16 mouse cellular contexts compared by ENCODE assay signal in the genomic region with DNA sequence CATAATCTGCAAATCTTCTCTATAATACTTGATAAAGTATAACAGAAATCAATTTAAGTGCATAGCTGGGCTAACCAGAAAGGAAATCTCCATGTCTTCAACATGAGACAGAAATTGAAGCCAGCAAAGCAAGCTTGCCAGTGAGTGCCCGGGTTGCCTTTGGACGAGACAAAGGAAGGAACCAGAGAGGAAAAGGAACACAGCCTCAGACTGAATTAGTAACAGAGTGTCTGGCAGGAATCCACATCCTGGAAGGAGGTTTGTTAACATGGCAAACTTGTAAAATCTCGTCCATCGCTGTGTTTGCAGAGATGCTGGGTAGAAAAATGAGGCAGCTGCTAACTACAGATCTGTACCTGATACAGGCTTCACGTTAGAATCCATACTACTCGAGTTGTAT.
DNase-seq lines count a peak whose midpoint lies in the region; ATAC-seq and TF ChIP-seq lines count a peak whose summit lies in the region.
"Had no signal": no experiment of that assay in that cellular context is flagged by ENCODE, and none has a peak within 500 bp of the region (broad histone marks: within the 10 kb centered on the region; RNA-seq: fewer than 3 reads in every experiment).

No protein-coding gene starts in this region.

- no peak for TF ChIP-seq POLR2A in limb, embryonic 14.5 days (IDR thresholded peaks at IDR 0.05; ENCODE audit: borderline replicate concordance, extremely low read depth, insufficient read depth, insufficient read length)

- H3K36me3 ChIP-seq in hindbrain, postnatal 0 days (ENCODE audit: insufficient read depth, low read length), result no peaks in the 10 kb centered on the region
- H3K36me3 ChIP-seq in hindbrain, embryonic 13.5 days, result no peaks in the 10 kb centered on the region
- H3K36me3 ChIP-seq in limb, embryonic 14.5 days (ENCODE audit: control insufficient read depth, insufficient read depth, low read length), result no peaks in the 10 kb centered on the region
- H3K36me3 ChIP-seq in limb, embryonic 10.5 days, result no peaks in the 10 kb centered on the region
- no peaks in the 10 kb centered on the region for H3K36me3 ChIP-seq in heart, embryonic 11.5 days (ENCODE audit: control insufficient read depth, insufficient read depth, low read length)
- H3K36me3 ChIP-seq: hindbrain, embryonic 10.5 days; limb, embryonic 12.5 days; midbrain, embryonic 12.5 days; neural tube, embryonic 13.5 days had no signal

- peak overlapping the region; percentile 23 for H3K27ac ChIP-seq in hindbrain, postnatal 0 days
- no peak overlapping the region for H3K27ac ChIP-seq in hindbrain, embryonic 13.5 days
- no peak overlapping the region for H3K27ac ChIP-seq in limb, embryonic 14.5 days (replicated peaks; ENCODE audit: low read depth, low read length)
- no peak overlapping the region for H3K27ac ChIP-seq in limb, embryonic 10.5 days
- H3K27ac ChIP-seq in heart, embryonic 11.5 days (ENCODE audit: low read depth, low read length), result no peak overlapping the region
- H3K27ac ChIP-seq: hindbrain, embryonic 10.5 days; limb, embryonic 12.5 days; midbrain, embryonic 12.5 days; neural tube, embryonic 13.5 days had no signal

- no peak for ATAC-seq in hindbrain, postnatal 0 days
- no peak for ATAC-seq in hindbrain, embryonic 13.5 days (ENCODE audit: low FRiP score)
- ATAC-seq in limb, embryonic 14.5 days (ENCODE audit: low FRiP score, low read depth), result no peak
- ATAC-seq in heart, embryonic 11.5 days (replicated peaks; ENCODE audit: insufficient number of reproducible peaks, low FRiP score, low TSS enrichment), result no peak
- ATAC-seq: liver, postnatal 0 days; Patski had no signal

- H3K4me1 ChIP-seq in hindbrain, postnatal 0 days (ENCODE audit: insufficient read depth, low read length), result 0 out of 2 replicates have a peak, but pooled peaks cover 2% of the 10 kb centered on the region
- 0 out of 2 replicates have a peak, but pooled peaks cover 5% of the 10 kb centered on the region for H3K4me1 ChIP-seq in hindbrain, embryonic 13.5 days (replicated peaks)
- H3K4me1 ChIP-seq in limb, embryonic 14.5 days (ENCODE audit: control insufficient read depth, insufficient read depth, low read length), result no peaks in the 10 kb centered on the region
- peaks cover 7% of the 10 kb centered on the region; the same call in 1 of the 2 replicates for H3K4me1 ChIP-seq in limb, embryonic 10.5 days
- no peaks in the 10 kb centered on the region for H3K4me1 ChIP-seq in heart, embryonic 11.5 days (ENCODE audit: control insufficient read depth, insufficient read depth, low read length)
- H3K4me1 ChIP-seq: limb, embryonic 12.5 days; midbrain, embryonic 12.5 days had no signal

- no peaks in the 10 kb centered on the region for H3K27me3 ChIP-seq in hindbrain, postnatal 0 days (ENCODE audit: insufficient read depth, low read length)
- no peaks in the 10 kb centered on the region for H3K27me3 ChIP-seq in hindbrain, embryonic 13.5 days
- H3K27me3 ChIP-seq in limb, embryonic 14.5 days (ENCODE audit: control insufficient read depth, insufficient read depth, low read length), result no peaks in the 10 kb centered on the region
- no peaks in the 10 kb centered on the region for H3K27me3 ChIP-seq in limb, embryonic 10.5 days (ENCODE audit: low read depth, poor library complexity, severe bottlenecking)
- H3K27me3 ChIP-seq in heart, embryonic 11.5 days (ENCODE audit: control insufficient read depth, insufficient read depth, low read length), result no peaks in the 10 kb centered on the region
- H3K27me3 ChIP-seq: CH12.LX; limb, embryonic 12.5 days; midbrain, embryonic 12.5 days; neural tube, embryonic 13.5 days; Patski had no signal

- H3K9ac ChIP-seq in hindbrain, postnatal 0 days (replicated peaks; ENCODE audit: low read length), result no peak overlapping the region
- no peak overlapping the region for H3K9ac ChIP-seq in hindbrain, embryonic 13.5 days
- H3K9ac ChIP-seq in limb, embryonic 14.5 days (ENCODE audit: low read depth, low read length, severe bottlenecking), result no peak overlapping the region
- H3K9ac ChIP-seq in heart, embryonic 11.5 days (ENCODE audit: low read depth, low read length), result no peak overlapping the region
- H3K9ac ChIP-seq: limb, embryonic 12.5 days; liver, postnatal 0 days; midbrain, embryonic 12.5 days; neural tube, embryonic 13.5 days had no signal

- H3K4me3 ChIP-seq in hindbrain, postnatal 0 days (ENCODE audit: low read length), result no peak overlapping the region
- no peak overlapping the region for H3K4me3 ChIP-seq in hindbrain, embryonic 13.5 days
- H3K4me3 ChIP-seq in limb, embryonic 14.5 days (replicated peaks; ENCODE audit: low read length), result no peak overlapping the region
- H3K4me3 ChIP-seq in limb, embryonic 10.5 days, result no peak overlapping the region
- H3K4me3 ChIP-seq in heart, embryonic 11.5 days (ENCODE audit: low read depth, low read length), result no peak overlapping the region
- H3K4me3 ChIP-seq: hindbrain, embryonic 10.5 days; limb, embryonic 12.5 days; midbrain, embryonic 12.5 days; neural tube, embryonic 13.5 days had no signal

- no peak for TF ChIP-seq CTCF in hindbrain, postnatal 0 days (IDR thresholded peaks at IDR 0.05; ENCODE audit: low read depth)

- DNase-seq in hindbrain, postnatal 0 days (ENCODE audit: low spot score), result peak; percentile 54
- peak; percentile 22 for DNase-seq in limb, embryonic 14.5 days (ENCODE audit: low spot score)
- no peak for DNase-seq in limb, embryonic 10.5 days (ENCODE audit: low spot score)
- peak; percentile 35 to 54 for DNase-seq in kidney, postnatal 25 days
- DNase-seq in lung, postnatal 14 days, result peak; percentile 38
- no peak for DNase-seq in testis, postnatal 10 days (ENCODE audit: low spot score)
- DNase-seq: liver, postnatal 0 days; thymus, postnatal 14 days had no signal

- 55% methylated on average over 6 of the region's 6 CpGs for WGBS in hindbrain, postnatal 0 days
- WGBS in hindbrain, embryonic 13.5 days, result 66% methylated on average over 6 of the region's 6 CpGs
- 34% methylated on average over 6 of the region's 6 CpGs for WGBS in limb, embryonic 14.5 days
- WGBS in limb, embryonic 10.5 days, result 78% methylated on average over 6 of the region's 6 CpGs
- 63% methylated on average over 6 of the region's 6 CpGs for WGBS in heart, embryonic 11.5 days (ENCODE audit: insufficient replicate concordance)

- H3K9me3 ChIP-seq in hindbrain, postnatal 0 days (ENCODE audit: low read length), result no peaks in the 10 kb centered on the region
- H3K9me3 ChIP-seq in hindbrain, embryonic 13.5 days, result no peaks in the 10 kb centered on the region
- H3K9me3 ChIP-seq in limb, embryonic 14.5 days (ENCODE audit: control insufficient read depth, low read length), result no peaks in the 10 kb centered on the region
- H3K9me3 ChIP-seq in limb, embryonic 10.5 days (replicated peaks), result no peaks in the 10 kb centered on the region
- no peaks in the 10 kb centered on the region for H3K9me3 ChIP-seq in heart, embryonic 11.5 days (replicated peaks; ENCODE audit: control insufficient read depth, low read length)
- H3K9me3 ChIP-seq: hindbrain, embryonic 10.5 days; limb, embryonic 12.5 days; midbrain, embryonic 12.5 days; neural tube, embryonic 13.5 days had no signal

- H3K4me2 ChIP-seq in hindbrain, postnatal 0 days (ENCODE audit: low read depth, low read length), result no peak overlapping the region
- H3K4me2 ChIP-seq in hindbrain, embryonic 13.5 days, result no peak overlapping the region
- H3K4me2 ChIP-seq in limb, embryonic 14.5 days (replicated peaks; ENCODE audit: low read depth, low read length, severe bottlenecking), result no peak overlapping the region
- H3K4me2 ChIP-seq in heart, embryonic 11.5 days, result no peak overlapping the region
- H3K4me2 ChIP-seq: limb, embryonic 12.5 days; midbrain, embryonic 12.5 days; neural tube, embryonic 13.5 days had no signal

Comparison
In these comparisons a context has a peak if more than half of its experiments do, and no peak if none do; other contexts are left out.
1. DNase-seq: peak in hindbrain, postnatal 0 days (single experiment), limb, embryonic 14.5 days (single experiment), kidney, postnatal 25 days (2 of 2) and lung, postnatal 14 days (single experiment); none in limb, embryonic 10.5 days (single experiment) and testis, postnatal 10 days (single experiment).